18 mouse cellular contexts compared by ENCODE assay signal in genomic region chr1:120204834-120205233, GRCm38 (mm10).
"Had no signal": no experiment of that assay in that cellular context is flagged by ENCODE, and none has a peak within 500 bp of the region (broad histone marks: within the 10 kb centered on the region; RNA-seq: fewer than 3 reads in every experiment).

No protein-coding gene starts in this region.

- DNase-seq: lung, adult 18-20 months; lung, embryonic 14.5 days; lung, postnatal 10 days; lung, postnatal 4 days; midbrain, embryonic 14.5 days; right cerebral cortex, postnatal 14 days; spleen, adult 18-20 months; thymus, adult 2 months; thymus, postnatal 25 days; thymus, postnatal 4 days had no signal

- H3K9me3 ChIP-seq: midbrain, embryonic 10.5 days; midbrain, embryonic 12.5 days; neural tube, embryonic 13.5 days; neural tube, embryonic 15.5 days; stomach, embryonic 15.5 days had no signal

- H3K27me3 ChIP-seq: midbrain, embryonic 12.5 days; neural tube, embryonic 13.5 days; neural tube, embryonic 15.5 days; stomach, embryonic 15.5 days had no signal

- H3K36me3 ChIP-seq: midbrain, embryonic 10.5 days; midbrain, embryonic 12.5 days; neural tube, embryonic 13.5 days; neural tube, embryonic 15.5 days; stomach, embryonic 15.5 days had no signal

- H3K4me1 ChIP-seq: midbrain, embryonic 12.5 days; neural tube, embryonic 13.5 days; neural tube, embryonic 15.5 days had no signal

- ATAC-seq: midbrain, embryonic 16.5 days had no signal

- H3K27ac ChIP-seq: midbrain, embryonic 10.5 days; midbrain, embryonic 12.5 days; neural tube, embryonic 13.5 days; neural tube, embryonic 15.5 days; stomach, embryonic 15.5 days; stomach, postnatal 0 days had no signal

- H3K4me3 ChIP-seq: midbrain, embryonic 10.5 days; midbrain, embryonic 12.5 days; myocyte; neural tube, embryonic 13.5 days; neural tube, embryonic 15.5 days; stomach, embryonic 15.5 days had no signal
